Mouse (Mus musculus) cerebellum, postnatal 36 days (tissue): ENCODE data around the gene Invs.
"Not testable (repeated sequence)": the region's sequence is repeated elsewhere in the genome, so short reads cannot be mapped to it uniquely, and the experiment has no call there.

Experiments
- DNase-seq, 2 experiments: peaks; one replicate each; pipeline ENCODE4 v3.0.0; 2021 to 2022; ENCODE audit warnings: mixed read lengths in 2 of 2

Gene Invs

DNA sequence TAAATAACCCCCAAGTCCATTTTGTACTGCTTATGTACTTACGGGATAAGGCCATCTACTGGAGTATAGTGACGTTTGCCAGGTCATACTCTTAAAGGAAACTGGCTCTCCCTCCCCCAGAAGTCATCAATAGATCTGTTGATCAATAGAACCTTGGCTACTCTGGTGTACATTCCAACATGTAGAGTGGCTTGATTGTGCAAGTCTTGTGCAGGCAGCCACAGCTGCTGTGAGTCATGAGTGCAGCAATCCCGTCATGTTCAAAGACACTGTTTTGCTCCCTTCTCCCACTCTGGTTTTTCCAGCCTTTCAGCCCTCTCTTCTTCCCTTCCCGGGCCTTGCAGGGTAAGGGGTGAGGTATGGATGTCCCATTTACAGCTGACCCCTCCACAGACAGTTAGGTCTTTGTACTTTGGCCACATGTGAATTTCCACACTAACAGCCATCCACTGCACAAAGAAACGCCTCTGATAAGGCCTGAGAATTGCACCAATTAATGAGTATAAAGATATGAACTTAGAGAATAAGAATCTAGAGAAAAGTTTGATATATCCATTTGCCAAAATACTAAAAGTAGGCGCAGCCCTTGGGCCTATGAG lies 53.0 kb downstream of the Invs start:
- no peak for DNase-seq

DNA sequence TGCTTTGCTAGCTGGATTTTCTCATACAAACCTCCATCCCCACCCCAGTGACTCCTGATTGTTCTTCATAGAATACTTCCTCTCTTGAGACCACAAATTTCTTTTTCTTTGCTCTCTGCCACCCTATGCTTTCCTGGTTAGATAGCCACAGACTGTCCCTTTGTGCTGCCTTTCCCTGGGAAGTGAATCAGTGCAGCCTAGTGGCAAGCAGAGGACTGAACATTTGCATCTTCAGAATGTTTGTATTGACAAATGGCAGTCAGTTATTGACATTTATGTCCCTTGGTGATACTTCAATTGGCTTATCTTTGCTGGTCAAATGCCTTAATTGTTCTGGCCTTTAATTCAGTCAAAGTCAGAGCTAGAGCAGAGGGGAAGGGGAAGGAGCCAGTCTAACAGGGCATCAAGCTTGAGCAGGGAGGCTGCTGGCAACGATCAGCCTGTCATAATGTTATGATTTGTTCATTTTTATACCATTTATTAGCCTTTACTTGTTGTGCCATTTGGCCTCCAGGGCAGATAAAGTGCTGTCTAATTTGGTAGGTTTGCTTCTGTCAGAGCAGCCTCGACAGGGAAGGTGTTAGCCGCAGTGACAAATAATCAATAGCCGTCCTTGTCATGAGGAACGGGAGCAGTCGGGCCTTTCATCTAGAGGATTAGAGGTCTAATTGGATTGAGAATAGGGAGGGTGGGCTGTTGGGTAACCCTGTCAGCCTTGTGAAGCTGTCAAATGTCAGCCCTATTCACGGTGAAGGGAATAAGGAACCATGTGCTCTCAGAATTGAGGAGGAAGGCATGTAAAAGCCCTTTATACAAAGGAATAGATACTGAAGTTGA lies 55.6 kb downstream of the Invs start:
- DNase-seq, result no peak

DNA sequence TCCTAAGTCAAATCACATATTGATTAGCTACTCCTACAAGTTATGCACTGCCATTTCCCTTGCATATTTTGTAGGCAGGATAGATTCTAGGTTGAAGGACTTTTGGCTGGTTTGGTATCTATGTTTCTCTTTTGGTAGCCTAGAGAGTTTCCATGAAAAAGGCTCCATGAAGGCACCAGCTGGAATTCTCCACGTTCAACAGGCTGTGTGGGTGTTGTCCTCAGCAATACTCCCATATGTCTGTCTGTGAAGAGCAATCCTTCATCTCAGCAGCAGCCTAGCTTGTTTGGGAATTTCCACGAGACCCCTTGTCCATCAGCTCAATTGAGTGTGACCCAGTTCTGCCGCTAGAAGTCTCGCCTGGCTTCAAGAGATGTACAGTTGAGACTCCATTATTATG lies 63.1 kb downstream of the Invs start:
- no peak for DNase-seq

DNA sequence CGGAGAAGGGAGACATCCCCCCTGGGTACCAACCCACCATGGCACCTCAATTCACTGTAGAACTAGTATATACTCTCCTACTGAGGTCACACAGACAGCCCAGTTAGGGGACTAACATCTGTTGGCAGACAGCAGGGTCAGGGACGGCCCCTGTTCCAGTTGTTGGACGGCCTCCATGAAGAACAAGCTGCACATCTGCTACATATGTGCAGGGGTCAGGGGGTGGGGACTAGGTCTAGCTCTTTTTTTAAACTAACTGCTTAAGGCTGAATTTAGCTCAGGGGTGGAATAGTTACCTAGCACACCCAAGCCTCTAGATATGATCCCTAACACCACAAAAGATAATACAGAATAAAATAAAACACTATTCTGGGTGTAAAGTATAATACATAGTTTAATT lies 82.8 kb downstream of the Invs start:
- DNase-seq, result no peak

DNA sequence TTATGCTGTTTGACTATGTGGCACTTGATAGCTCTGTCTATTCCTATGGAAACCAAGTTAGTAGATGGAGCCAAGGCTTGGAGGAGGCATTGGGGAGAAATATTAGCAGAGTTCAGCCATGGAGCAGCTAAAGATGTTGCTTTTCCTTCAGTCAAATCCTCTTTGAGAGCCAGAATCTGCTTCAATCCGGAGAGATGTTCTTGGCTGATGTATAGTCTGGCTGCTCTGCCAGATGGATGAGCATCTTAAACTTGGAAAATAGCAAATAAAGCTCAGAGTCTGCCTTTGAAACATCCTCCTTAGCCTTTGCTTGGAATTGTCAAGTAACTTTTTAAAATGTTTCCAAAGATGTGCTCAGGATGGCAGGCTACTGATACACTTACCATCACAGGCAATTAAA lies 91.5 kb downstream of the Invs start:
- DNase-seq, result no peak

DNA sequence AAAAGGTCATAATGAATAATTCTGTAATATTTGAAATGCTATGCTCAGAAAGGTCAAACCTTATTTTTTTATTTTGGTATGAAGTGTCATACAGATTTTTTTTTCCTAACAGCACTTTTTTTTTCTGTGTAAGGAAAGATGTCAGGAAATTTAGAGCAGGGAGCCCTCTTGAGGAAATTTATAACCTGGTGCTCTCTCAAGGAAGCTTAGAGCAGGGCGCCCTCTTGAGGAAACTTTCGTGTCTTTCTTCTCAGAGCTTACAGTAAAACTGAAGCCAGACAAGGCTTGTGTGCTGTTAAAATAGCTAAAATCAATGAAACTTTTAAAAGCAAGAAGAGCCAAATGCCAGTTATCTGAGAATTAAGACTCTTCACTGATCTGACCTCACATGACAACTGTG lies 101.4 kb downstream of the Invs start:
- DNase-seq, result peak; percentile 68 to 78

DNA sequence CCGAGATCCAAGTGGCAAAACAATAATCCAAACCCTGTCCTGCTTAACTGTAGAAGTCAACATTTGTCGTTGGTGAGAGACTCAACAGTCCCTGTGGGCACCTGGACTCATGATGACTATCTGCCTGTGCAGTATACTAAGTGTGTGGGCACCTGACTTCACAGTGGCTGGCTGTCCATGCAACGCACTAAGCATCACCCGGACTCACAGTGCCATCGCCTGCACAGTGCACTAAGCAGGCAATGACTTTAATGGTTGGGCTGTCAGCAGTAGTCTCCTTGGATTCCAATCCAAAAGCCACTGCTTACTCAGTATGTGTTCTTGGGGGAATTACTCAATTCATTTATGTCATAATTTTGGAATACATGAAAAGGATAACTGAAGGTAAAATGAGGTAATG lies 102.9 kb downstream of the Invs start:
- no peak for DNase-seq

DNA sequence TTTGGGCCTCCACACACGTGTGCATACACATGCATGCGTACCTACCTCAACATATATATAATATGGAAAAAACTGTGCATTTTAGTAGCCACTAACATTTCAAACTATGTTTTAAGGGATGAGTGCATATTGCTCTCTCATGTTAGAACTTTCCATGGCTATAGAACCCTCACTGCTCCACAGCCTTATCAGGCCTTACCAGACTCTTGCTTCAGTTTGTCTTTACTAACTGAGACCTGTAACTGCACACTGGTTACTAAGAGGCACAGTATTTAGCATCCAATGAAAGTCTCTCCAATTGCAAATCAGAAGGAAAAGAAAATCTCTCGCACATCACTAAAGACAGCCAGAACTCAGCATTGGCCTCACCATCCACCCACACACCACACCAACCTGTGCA lies 117.4 kb downstream of the Invs start:
- no peak for DNase-seq

DNA sequence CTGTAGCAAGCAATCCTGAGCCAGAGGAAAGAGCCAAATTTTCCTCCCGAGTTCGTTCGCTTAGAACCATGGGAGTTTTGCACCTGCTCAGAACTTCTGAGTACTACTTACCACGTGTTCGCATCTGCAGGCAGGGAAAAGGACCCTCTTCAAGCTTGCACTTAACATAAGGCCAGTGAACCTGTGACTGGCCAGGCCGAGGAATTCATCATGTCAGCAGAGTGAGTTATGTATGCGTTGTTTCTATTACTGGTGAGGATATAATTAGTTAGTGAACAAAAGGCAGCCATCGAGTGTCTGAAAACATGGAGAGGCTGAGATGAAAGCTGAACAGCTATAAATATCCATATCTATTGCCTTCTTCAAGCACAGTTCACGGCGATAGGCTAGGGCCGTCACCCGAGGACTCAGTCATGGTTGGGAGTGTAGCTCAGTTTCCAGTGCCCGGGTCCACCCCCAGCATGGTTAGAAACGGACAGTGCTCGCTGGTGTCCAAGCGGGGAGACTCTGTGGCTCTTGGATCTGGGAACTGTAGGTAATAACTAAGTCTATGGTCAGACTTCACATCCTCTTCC lies 123.6 kb downstream of the Invs start:
- DNase-seq, result no peak

DNA sequence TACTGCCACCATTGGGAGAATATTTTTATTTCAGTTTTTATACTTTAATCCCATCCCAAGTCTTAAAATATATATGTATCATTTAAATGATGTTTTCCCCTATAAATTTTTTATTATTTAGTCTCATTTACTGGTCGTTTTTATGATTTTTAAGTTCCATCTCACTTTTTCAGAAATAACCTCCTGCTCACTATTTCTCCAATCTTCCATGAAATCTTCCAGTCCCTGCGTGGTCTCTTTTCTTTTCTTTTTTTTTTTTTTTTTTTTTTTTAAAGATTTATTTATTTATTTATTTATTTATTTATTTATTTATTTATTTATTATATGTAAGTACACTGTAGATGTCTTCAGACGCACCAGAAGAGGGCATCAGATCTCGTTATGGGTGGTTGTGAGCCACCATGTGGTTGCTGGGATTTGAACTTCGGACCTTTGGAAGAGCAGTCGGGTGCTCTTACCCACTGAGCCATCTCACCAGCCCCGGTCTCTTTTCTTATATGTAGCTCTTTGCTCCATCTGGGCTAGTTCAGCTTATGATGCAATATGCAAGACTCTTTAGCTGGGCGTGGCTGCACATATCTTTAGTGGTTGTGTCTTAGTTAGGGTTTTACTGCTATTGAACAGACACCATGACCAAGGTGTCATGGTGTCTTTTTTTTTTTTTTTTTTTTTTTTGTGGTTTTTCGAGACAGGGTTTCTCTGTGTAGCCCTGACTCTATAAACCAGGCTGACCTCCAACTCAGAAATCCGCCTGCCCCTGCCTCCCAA lies 126.3 kb downstream of the Invs start:
- DNase-seq, result not testable (repeated sequence)

DNA sequence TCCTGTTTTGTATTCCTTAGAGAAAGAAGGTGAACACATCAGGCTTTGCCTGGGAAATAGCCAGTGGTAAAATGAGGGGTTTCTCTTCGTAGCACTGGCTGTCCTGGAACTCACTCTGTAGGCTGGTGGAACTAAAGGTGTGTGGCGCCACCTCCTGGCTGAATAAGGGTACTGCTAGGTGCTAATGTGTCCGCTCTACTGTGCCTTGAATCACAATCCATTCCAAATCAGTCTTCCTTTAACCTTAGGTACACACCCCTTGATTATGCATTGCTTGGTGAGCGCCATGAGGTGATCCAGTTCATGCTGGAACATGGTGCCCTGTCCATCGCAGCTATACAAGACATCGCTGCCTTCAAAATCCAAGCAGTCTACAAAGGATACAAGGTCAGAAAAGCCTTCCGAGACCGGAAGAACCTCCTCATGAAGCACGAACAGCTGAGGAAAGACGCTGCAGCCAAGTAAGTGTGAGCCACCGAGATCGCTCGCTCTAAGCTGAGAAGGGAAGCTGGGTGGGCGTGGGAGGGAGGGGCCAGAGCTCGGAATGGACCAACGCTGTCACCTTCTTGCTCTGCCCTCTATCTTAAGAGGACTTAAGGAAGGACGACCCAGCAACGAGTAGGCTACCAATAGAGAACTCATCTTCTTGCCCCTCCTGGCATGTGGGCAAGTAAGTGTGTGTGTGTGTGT lies 127.9 kb downstream of the Invs start:
- peak; percentile 58 to 62 for DNase-seq

DNA sequence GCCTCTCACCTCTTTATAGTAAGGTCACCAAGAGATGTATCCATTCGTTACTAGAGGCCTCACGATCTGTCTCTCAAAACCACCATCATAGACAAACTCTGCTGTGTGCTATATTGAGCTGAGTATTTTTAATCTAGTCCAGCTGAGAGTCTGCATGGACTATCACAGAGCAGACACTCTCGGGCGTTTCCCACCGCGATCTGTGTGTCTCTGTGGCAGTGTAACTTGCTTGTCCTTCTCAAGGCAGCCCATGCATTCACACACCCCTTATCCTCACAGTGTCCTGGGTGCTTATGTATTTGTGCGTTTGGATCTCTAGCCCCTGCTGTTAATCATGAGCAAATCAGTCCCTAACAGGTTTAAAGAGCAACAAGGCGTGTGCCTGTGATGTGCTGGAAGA lies 133.9 kb downstream of the Invs start:
- DNase-seq, result no peak

DNA sequence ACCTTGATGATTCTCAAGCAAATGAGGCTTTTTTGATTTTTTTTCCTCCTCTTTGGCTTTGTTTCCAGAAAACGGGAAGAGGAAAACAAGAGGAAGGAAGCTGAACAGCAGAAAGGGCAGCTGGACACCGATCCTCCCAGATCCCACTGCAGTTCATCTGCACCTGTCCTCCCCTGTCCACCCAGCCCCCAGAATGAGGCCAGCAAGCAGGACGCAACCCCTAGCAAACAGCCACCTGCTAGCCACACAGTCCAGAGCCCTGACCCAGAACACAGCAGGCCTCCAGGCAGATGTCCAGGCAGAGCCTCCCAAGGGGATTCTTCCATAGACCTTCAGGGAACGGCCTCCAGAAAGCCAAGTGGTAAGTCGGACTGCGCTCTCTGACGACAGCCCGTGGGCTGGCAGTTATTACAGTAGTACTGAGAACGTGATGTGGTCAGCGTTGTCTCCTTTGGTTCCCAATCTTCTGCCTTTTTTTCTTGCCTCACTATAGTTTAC lies 136.3 kb downstream of the Invs start:
- no peak for DNase-seq

DNA sequence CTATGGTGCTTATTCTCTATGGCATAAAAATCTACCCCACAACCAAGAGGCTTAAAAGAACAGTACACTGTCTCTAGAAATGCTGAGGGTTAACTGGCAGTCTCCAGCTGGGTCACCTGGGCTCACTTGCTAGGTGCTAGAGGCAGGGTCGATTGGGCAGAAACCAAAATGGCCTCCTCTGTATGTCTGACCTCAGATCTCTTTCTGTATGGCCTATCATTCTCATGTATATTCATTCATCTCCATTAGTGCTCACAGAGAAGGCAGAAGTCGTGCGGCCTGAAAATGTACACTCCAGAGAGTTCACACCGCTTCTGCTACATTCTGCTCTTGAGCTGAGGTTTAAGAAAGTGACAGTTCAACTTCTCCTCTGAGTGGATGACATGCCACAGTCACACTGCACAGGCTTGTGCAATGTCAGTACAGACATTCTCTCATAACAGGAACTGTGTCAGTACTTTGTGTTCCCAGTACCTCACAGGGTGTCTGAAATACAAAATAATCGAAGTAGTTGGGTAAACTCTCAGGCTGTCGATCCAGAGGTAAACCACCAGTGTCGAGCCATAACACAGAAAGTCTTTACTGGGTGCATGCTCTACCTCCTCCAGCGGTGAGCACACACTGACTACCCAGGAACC lies 139.4 kb downstream of the Invs start:
- no peak for DNase-seq

DNA sequence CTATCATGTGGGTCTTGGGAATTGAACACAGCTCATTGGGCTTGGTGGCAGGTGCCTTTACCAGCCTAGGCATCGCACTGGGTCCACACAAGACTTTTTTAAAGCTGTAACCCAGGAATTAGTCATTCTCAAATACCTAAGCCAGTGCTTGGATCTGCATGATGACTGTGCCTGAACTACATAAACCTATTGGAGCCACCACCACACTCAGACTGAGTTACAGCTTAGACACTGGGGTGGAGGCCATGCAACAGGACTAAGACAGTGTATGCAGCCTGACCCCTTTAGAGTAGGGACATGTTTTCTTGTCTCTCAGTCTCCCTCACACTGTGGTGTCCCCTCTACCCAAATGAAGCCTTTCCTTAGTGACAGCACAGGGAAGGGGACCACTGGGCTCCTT lies 143.1 kb downstream of the Invs start:
- DNase-seq, result no peak

DNA sequence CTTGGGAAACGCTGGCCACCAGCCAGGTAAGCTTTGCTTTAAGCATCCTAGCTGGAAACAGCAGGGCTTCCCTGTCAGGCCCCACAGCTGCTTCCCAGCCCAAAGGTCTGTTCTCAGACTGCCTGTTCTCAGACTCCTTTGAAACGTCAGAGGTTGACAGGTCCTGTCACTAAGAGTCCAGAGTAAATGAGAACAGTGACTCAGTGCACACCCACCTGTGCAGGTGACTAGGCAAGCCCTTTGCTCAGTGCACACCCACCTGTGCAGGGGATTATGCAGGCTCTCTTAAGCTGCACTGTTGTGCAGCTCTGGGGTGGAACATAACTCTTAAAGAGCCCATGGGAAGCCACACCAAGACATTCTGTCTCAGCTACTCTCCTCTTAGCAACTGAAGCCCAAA lies 144.2 kb downstream of the Invs start:
- no peak for DNase-seq

DNA sequence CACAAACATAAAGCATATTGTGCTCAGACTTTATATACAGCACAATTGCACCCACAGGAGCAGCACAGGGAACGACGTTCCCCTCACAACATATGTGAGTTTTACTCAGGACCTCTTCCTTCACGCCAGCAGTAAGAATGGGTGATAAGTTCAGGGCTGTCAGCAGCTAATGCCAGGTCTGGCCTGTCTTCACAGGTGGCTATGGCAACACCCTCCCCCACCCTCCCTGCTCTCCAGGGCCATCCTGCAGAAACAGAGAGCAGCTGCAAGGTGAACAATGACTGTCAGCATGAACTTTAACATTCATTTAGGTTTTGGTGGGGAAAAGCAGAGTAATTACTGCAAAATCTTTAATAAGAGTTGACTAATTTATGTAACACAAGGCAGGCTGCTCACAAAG lies 147.9 kb downstream of the Invs start:
- DNase-seq, result no peak

DNA sequence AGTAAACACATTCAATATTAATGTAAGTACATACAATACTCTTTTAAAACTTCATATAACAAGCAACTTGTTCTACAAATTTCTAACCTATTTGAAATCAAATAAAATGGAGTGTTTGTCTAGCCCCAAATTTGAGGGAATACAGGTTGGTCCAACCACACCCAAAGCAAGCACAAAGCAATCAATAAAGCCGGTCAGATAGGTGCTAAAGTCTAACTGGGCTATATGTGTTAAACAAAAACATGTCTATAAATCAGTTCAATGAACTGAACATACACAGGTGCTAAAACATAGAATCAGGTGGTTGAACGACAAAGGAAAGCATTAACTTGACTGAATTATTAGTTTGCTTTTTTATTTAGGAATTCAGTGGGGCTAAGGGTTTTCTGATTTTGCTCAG lies 148.5 kb downstream of the Invs start:
- DNase-seq, result no peak

DNA sequence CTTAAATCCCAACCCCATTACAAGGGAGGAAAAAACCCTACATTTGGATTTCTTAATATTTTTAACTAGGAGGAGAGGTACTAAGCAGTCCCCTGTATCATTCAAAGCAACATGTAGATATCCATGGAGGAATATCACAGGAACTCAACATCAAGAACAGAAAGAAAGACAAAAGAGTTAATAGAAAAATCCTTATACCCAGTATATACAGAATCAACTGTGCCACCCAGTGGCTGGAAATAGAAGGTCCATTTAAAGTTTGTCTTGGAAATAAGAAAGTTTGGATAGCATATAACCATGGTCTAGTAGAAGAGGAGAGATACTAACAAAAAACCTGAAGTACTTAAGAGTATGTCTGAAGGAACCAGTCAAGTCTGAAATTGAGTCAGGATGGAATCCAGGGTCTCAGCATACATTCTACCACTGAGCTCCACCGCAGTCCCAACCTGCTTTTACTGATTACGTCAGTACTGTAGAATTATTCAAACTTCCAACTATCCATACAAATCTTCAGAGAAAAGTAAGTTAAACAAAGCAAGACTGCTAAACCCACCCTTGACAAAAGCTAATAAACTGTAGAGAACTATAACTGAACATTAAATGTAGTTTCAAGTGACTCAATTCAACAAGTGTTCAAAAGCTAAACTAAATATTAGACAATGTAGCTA lies 174.7 kb downstream of the Invs start:
- no peak for DNase-seq

DNA sequence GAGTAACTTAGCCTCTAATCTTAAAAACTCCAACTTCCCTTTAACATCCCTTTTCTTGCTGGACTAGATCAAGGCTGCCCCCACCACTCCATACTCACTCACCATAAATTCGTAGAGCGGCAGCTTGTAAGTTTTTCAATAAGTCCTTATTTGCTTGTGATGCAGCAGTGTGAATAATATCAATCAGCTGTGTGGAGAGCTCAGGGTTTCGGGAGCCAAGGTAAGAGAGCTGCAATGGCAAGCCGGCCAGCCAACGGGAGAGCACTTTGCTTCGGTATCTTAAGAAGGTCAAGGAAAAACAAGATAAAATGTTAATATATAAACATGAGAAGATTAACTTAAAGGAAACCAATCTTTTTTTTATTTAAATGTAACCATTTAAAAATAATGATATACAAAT lies 178.9 kb downstream of the Invs start:
- DNase-seq, result no peak

DNA sequence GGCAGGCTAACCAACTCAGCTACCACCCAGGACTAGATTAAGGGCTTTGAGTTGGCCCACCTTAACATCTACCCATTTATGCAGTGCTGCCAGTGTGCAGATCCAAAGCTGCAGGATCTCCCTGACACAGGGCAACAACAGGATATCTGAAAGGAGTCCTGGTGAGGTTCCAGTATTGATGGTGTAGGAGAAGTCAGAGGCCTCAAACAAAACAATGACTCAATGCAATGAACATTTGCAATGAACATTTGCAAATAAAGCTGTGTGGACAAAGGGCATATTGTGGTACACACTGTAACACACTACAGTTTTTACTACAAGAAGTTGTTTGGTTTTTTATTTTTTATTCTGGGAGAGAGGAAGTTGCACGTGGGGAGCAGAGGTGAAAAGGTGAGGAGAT lies 181.5 kb downstream of the Invs start:
- DNase-seq, result no peak

DNA sequence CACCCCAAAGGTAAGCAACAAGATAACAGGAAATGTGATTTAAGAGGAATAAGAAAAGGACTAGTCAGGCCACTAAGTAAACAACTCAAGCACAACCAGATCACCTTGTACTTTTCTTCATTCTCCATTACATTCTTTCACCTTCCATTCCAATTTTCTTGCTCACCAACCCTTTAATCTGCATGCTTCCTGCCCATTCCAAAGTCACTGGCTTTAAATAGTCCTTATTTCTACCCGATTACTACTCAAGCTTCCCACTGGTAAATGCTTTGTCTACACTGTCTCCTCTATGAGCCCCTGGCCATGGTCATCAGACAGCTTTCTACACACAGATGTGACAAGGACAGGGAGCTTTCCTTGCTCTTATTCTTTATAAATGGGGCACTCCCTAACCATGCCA lies 191.4 kb downstream of the Invs start:
- no peak for DNase-seq
